Mouse (Mus musculus) CH12.LX (cell line): ENCODE measurements around the gene Efcab2.

Source experiments
- CTCF ChIP-seq, 2 experiments: IDR thresholded peaks in 1 of 2; conservative IDR thresholded peaks in 1 of 2; 2 replicates each; pipeline ENCODE4 v1.5.1; 2011 to 2012; ENCODE audit warnings: low read depth in 2 of 2, low read length in 2 of 2, improper control_type of control experiment in 1 of 2, inconsistent platforms in 1 of 2, mild to moderate bottlenecking in 1 of 2, moderate library complexity in 1 of 2
- ELF1 ChIP-seq: IDR thresholded peaks from 2 replicates; pipeline ENCODE4 v1.6.1; 2014; ENCODE audit warnings: low read depth, mild to moderate bottlenecking, inconsistent platforms, low read length, improper control_type of control experiment
- EP300 ChIP-seq: IDR thresholded peaks from 2 replicates; pipeline ENCODE4 v1.6.1; 2011; ENCODE audit warnings: low read length, improper control_type of control experiment
- GABPA ChIP-seq: IDR thresholded peaks from 2 replicates; pipeline ENCODE4 v1.6.1; 2012; ENCODE audit warnings: low read depth, low read length, improper control_type of control experiment, inconsistent platforms; ENCODE audit not compliant: insufficient replicate concordance
- MYC ChIP-seq: IDR thresholded peaks from 2 replicates; pipeline ENCODE4 v1.6.1; 2011; ENCODE audit warnings: low read depth, mild to moderate bottlenecking, improper control_type of control experiment, low read length
- POLR2A ChIP-seq: IDR thresholded peaks from 2 replicates; pipeline ENCODE4 v1.6.1; 2011; ENCODE audit warnings: low read depth, mild to moderate bottlenecking, improper control_type of control experiment, low read length
- SMC3 ChIP-seq: IDR thresholded peaks from 2 replicates; pipeline ENCODE4 v1.6.1; 2011; ENCODE audit warnings: low read depth, low read length, improper control_type of control experiment

- TF ChIP-seq CTCF (conservative IDR thresholded peaks at IDR 0.05 in 1 of 2, IDR thresholded peaks at IDR 0.05 in 1 of 2; ENCODE audit: low read depth in 2 of 2, low read length in 2 of 2) (no peak), POLR2A (no peak), SMC3 (no peak), GABPA (no peak), MYC (no peak), ELF1 (no peak), EP300 (no peak)
Observed at GRCm38 (mm10) chr1:178485868-178486220, 80.0 kb downstream of the Efcab2 start.
